Comparison of ENCODE assay signal across 9 mouse cellular contexts in genomic region chr13:99447403-99448199, GRCm38 (mm10).
DNase-seq lines count a peak whose midpoint lies in the region; ATAC-seq and TF ChIP-seq lines count a peak whose summit lies in the region.
"Had no signal": no experiment of that assay in that cellular context is flagged by ENCODE, and none has a peak within 500 bp of the region (broad histone marks: within the 10 kb centered on the region; RNA-seq: fewer than 3 reads in every experiment).

No protein-coding gene starts in this region.

- H3K27me3 ChIP-seq in kidney, adult 2 months (replicated peaks; ENCODE audit: control insufficient read depth, insufficient read depth, low read length) = no peaks in the 10 kb centered on the region
- no peaks in the 10 kb centered on the region for H3K27me3 ChIP-seq in neural tube, embryonic 14.5 days (ENCODE audit: control insufficient read depth, insufficient read depth, low read length)

- 69% methylated on average over 11 of the region's 11 CpGs for WGBS in kidney, adult 2 months
- 16% methylated on average over 11 of the region's 11 CpGs for WGBS in neural tube, embryonic 14.5 days

- DNase-seq in kidney, postnatal 10 days = peak; percentile 17
- no peak for DNase-seq in kidney, adult 2 months
- DNase-seq in cerebellum, postnatal 25 days = peak; percentile 57 to 62
- peak; percentile 34 to 38 for DNase-seq in gastrocnemius, adult 8-10 months (ENCODE audit: low spot score in 2 of 2)
- DNase-seq in layer of hippocampus, postnatal 10 days (ENCODE audit: low spot score in 2 of 2) = peak; percentile 55 to 69
- DNase-seq in ovary, postnatal 10 days (ENCODE audit: low spot score) = no peak

- H3K4me3 ChIP-seq in kidney, adult 2 months (ENCODE audit: insufficient read depth, low read depth, low read length) = no peak overlapping the region
- H3K4me3 ChIP-seq in neural tube, embryonic 14.5 days (ENCODE audit: low read depth, low read length) = no peak overlapping the region
- H3K4me3 ChIP-seq: erythroblast, embryonic 14.5 days had no signal

- H3K4me2 ChIP-seq in neural tube, embryonic 14.5 days (ENCODE audit: low read depth, low read length) = peak overlapping the region; percentile 4; the same call in 1 of the 2 replicates

- no peak overlapping the region for H3K9ac ChIP-seq in neural tube, embryonic 14.5 days (replicated peaks; ENCODE audit: low read depth, low read length)

- H3K36me3 ChIP-seq in kidney, adult 2 months (ENCODE audit: control insufficient read depth, insufficient read depth, low read length) = no peaks in the 10 kb centered on the region
- no peaks in the 10 kb centered on the region; the same call in 1 of the 2 replicates for H3K36me3 ChIP-seq in neural tube, embryonic 14.5 days (ENCODE audit: control insufficient read depth, insufficient read depth, low read length)

- H3K4me1 ChIP-seq in kidney, adult 2 months (ENCODE audit: control insufficient read depth, insufficient read depth, low read length) = 0 out of 2 replicates have a peak, but pooled peaks cover 3% of the 10 kb centered on the region
- peaks cover 48% of the 10 kb centered on the region for H3K4me1 ChIP-seq in neural tube, embryonic 14.5 days (ENCODE audit: control insufficient read depth, insufficient read depth, low read length)

- H3K9me3 ChIP-seq in neural tube, embryonic 14.5 days (ENCODE audit: control insufficient read depth, low read length) = no peaks in the 10 kb centered on the region

- TF ChIP-seq POLR2A in kidney, adult 2 months (IDR thresholded peaks at IDR 0.05; ENCODE audit: low read depth, low read length) = no peak

- no peak for TF ChIP-seq CTCF in kidney, adult 2 months (conservative IDR thresholded peaks at IDR 0.05; ENCODE audit: insufficient read depth, insufficient read length, low read depth, low read length)

- no peak overlapping the region for H3K27ac ChIP-seq in kidney, adult 2 months (ENCODE audit: insufficient read depth, low read depth, low read length)
- peak overlapping the region; percentile 65 for H3K27ac ChIP-seq in neural tube, embryonic 14.5 days (ENCODE audit: low read depth, low read length)

- ATAC-seq in neural tube, embryonic 14.5 days (ENCODE audit: low read depth) = no peak
- ATAC-seq in activated CD4-positive, CD25-positive, alpha-beta regulatory T cell, adult 4 months = no peak

Comparison
In these comparisons a context has a peak if more than half of its experiments do, and no peak if none do; other contexts are left out.
1. DNase-seq: peak in kidney, postnatal 10 days (single experiment), cerebellum, postnatal 25 days (2 of 2), gastrocnemius, adult 8-10 months (2 of 2) and layer of hippocampus, postnatal 10 days (2 of 2); none in kidney, adult 2 months (single experiment) and ovary, postnatal 10 days (single experiment).